Mouse (Mus musculus) heart, postnatal 25 days (tissue): ENCODE measurements around the gene Galt. TPM values are rescaled to one million over a fixed set of nuclear protein-coding genes. Genes with fewer than 3 reads are reported as not detected.
"Not testable (repeated sequence)": the region's sequence is repeated elsewhere in the genome, so short reads cannot be mapped to it uniquely, and the experiment has no call there.

ENCODE experiments used
- DNase-seq: peaks from one replicate; pipeline ENCODE4 v3.0.0; 2022; ENCODE audit warnings: low spot score
- intact Hi-C: fragments of 180-260 bp; cut with DNase I; formaldehyde crosslinking; loops from one replicate; pipeline ENCODE4 v1.15.1; 2025
- total RNA-seq, 2 experiments: library from RNA; stranded (reverse); gene quantifications; 2 replicates each; pipeline ENCODE4 v1.2.3; 2021

The Galt gene
- total RNA-seq, 2 experiments from 2014 or later, result 52.1 to 52.9 TPM

DNA sequence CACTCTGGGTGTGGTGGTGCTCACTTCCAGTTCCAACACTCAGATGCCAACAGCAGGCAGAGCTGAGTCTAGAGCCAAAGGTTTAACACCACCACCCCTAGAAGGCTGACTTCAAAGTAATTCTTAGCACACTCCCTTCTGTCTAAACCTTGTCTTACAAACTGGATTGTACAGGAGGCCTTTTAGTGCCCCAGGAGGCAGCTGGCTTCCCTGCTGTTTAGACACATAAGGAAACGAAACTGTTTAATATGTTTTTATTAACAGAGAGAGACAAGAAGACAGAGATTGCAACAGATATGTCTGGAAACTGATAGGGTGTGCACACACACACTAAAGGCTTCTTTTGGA, 16.8 kb upstream of the Galt start:
- no peak for DNase-seq
- intact Hi-C loops, result no loop called here

- intact Hi-C loops, result no loop called here
- no peak for DNase-seq
These were observed 15.8 kb upstream of the Galt start for GRCm38 (mm10) chr4:41739260-41739659.

- intact Hi-C loops, result no loop called here
These were observed 14.5 kb upstream of the Galt start for GRCm38 (mm10) chr4:41740380-41741157.

DNA sequence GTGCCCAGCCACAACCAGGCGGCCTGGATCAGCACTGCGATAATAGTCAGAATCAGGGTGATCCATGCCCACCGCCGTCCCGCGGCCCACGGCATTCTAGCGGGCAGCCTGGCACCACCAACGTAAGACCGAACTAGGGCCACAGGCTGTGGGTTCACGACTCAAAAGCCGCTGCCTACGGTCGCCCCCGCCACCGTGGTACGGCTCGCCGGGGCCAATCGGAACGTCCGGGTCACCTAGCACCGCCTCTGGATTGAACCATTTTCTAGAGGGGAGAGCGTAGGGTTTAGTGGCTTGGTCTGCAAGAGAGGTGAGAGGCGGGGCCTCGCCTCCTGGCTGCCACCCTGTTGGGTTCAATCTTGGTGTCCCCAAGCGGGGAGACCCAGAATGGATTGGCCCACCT, 13.9 kb upstream of the Galt start:
- peak; percentile 88 for DNase-seq
- intact Hi-C loops, result no loop called here

More at GRCm38 (mm10) chr4:41740380-41741157, 14.5 kb upstream of the Galt start:
- DNase-seq, result no peak

DNA sequence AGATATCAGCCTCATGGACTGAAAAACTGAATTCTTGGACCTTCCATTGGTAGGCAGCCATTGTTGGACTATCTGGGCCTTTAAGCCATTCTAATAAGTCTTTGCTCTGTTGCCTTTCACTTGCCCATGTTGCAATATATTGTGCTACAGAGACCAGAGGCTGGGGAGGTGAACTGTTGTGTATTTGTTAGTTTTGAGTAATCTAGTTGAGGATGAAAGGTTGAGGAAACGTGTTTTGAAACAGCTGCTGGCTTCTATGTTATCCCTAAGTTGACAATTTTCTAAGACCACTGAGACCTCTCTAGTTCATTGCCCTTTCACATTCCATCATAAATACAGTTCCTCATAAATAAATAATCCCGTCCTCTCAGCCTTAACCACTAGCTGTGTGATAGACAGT, 10.9 kb upstream of the Galt start:
- intact Hi-C loops, result no loop called here
- DNase-seq, result no peak

DNA sequence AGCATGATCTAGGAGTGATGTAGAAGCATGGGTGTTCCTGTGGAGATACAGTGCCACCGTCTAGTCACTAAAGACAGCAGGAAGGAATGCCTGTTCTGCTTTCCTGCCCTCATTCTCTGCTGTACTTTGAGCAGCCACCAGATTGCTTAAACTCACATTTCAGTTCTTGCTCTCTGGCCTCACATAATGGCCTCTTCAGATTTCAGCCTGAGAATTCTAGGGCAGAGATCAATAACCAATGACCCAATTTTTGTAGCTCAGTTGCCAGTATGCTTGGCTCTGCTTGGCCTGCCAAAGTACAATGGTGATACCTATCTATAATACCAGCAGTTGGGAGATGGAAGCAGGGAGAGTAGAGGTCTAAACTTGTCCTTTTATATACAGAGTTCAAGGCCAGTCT, 10.0 kb upstream of the Galt start:
- no peak for DNase-seq
- intact Hi-C loops, result no loop called here

DNA sequence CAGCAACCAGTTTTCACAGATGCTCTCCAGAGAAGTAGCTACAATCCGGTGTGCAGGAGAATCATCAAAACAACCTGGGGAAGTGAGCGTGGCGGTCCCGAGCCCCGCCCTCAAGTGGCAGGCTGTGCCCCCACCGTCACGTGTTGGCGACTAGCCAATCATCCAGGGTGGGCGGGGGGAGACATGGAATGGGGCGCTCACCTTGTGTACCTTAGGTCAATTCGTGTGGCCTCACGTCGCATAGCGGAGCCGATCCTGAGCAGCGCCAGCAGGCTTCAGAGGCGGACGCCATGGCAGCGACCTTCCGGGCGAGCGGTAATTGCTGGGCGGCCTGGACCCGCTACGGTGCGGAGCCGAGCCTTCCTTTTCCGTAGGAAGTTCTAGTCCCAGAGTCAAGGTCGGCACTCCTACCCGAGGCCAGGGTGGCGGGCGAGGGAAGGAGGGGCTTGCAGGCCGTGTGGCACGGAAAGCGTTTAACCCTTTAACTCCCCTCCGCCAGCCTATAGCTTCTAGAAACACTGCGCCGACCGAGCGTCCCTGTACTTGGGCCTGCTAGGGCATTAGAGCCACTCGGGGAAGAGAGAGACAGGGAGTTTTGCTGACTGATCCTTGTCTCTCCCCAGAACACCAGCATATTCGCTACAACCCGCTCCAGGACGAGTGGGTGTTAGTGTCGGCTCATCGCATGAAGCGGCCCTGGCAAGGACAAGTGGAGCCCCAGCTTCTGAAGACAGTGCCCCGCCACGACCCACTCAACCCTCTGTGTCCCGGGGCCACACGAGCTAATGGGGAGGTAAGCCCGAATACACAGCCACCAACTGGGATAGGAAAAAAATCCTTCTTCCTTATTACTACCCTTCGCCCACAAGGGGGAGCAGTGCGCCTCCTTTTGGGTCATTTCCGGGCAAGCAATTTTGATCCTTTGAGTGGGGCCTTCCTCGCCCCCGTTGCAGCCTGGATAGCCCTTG, 594 bp downstream of the Galt start, which contains the start of gene Sigmar1:
TSS of gene Sigmar1 (minus strand) at position 820 of the 968 bp plus-strand sequence.
- DNase-seq, result peak; percentile 74
- intact Hi-C loops, result loop anchor here (2.0 kb wide), 1 partner anchor 17 kb away; no protein-coding TSS in a partner anchor

DNA sequence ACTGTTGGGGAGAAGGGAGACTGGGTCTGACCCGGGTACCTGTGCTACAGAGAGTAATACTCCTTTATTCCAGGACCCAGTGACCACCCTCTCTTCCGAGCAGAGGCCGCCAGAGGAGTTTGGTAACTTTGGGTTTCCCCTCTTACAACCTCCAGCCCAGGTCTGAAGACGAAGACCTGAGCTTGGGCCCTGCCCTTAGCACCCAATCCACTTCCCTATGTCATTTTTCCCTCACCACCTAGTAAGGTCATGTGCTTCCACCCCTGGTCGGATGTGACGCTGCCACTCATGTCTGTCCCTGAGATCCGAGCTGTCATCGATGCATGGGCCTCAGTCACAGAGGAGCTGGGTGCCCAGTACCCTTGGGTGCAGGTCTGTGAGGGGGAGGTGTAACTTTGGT, 1.4 kb downstream of the Galt start:
- DNase-seq, result no peak
- intact Hi-C loops, result loop anchor here (2.0 kb wide), 1 partner anchor 16 kb away; no protein-coding TSS in a partner anchor

GRCm38 (mm10) chr4:41757321-41757720, 2.3 kb downstream of the Galt start:
- intact Hi-C loops, result loop anchor here (2.0 kb wide), 1 partner anchor 15 kb away; no protein-coding TSS in a partner anchor
- no peak for DNase-seq

GRCm38 (mm10) chr4:41758021-41758420, 3.0 kb downstream of the Galt start:
- intact Hi-C loops, result no loop called here
- no peak for DNase-seq

DNA sequence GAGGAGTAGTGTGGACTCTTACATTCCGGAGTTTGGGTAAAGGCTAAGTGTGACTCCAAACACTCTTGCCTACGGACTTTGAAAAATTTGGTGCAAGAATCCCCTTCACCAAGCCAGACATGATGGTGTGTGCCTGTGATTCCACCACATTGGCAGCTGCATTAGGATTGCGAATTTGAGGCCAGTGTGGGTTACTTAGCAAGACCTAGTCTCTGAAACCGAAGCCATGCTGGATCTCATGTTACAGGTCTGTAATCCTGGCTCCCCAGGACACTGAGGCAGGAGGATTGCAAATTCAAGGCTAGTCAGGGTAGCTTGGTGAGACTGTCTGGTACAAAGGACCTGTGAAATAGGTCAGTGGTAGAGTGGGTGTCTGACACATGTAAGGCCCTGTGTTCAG, 3.7 kb downstream of the Galt start:
- intact Hi-C loops, result no loop called here
- no peak for DNase-seq

DNA sequence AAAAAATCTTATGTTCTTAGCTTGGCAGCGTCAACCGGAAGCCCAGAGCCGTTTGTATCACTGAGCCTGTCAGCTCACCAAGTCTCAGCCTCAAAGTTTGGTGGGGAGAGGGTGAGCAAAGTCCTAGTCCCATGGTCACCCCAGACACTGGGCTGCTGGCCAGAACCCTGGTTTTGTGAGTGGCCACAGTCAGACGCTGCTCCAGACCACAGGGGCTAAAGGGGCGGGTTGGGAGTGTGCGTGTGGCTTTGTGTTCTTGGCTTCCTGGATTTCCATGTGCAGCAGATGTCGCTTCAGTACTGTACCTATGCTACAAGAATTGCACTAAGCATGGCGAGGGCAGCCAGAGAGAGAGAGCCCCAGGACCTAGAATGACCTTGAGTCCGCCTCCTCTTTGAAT, 4.2 kb downstream of the Galt start:
- DNase-seq, result no peak
- intact Hi-C loops, result no loop called here

DNA sequence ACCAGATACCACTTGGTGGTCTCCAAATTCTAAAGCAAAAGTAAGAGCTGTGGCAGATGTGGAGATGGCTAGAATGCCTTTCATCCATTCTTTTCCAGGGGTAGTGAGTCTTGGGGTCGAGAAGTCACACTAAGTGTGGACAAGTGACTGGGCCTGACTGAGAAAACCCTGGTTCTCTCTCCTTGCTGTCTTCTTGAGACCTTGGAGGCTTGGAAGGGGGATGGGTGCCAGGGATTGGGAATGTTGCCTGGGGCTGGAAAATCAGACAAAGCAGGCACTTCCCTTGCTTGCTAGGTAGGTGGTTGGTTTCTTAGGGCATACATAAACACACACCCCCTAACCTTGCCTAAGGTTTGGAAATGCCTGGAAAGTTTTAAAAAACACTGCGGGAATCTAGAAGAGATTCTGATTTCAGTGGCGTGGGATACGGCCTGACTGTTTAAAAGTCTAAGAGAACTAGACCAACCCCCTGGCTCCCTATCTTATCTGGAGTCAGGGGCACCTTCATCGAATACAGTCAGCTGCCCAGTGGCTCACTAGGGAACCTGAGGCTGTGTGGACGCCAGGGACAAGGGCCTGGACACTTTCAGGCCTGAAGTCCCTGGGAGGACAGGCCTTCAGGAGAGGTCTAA, 4.7 kb downstream of the Galt start:
- intact Hi-C loops, result no loop called here
- no peak for DNase-seq

GRCm38 (mm10) chr4:41760288-41760721, 5.3 kb downstream of the Galt start:
- intact Hi-C loops, result no loop called here
- peak; percentile 94 for DNase-seq

- intact Hi-C loops, result no loop called here
These were observed 5.9 kb downstream of the Galt start for GRCm38 (mm10) chr4:41760911-41761310.

DNA sequence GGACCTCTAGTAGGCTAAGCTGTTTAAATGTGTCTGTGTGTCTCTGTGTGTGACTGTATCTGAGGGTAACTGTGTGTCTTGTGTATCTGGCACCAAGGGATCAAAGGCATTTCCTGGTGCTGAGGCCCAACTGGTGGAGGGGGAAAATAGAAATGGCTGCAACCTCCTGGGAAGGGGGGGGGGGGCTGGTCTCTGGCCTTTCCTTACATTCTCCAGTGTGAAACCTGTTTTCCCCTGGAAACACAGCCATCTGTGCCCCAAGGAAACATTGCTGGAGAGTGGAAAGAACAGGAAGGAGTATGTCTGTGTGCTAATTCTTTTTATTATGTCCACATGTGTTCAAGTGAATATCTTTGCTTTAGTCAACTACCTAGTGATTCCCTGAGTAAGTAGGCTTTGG, 6.7 kb downstream of the Galt start:
- DNase-seq, result no peak
- intact Hi-C loops, result no loop called here

More at GRCm38 (mm10) chr4:41760911-41761310, 5.9 kb downstream of the Galt start:
- no peak for DNase-seq

DNA sequence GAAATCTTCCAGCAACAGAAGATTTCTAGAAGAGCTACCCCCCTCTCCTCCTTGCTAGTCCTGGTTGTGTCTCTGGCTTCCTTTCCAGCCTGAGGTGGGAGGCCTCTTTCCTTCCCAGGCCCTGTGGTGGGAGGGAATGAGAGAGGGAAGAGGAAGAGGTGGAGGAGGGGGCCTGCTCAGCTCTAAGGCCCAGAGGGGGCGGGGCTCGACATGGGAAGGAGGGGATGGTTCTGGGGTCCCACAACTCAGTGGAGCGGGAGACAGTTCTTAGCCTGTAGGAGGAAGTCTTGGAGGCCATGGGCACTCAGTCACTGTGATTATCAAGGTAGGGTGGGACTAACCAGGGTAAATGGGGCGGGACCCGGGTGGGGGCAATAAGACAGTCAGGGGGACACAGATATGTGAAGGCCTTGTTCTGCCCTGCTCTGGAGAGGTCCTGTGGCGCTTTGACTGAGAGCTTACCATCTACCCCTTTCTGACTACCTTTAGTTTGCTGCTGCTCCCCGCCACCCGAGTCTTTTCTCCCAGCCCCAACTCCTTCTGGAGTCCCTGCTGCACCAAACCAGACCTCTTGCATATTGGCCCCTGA, 7.2 kb downstream of the Galt start:
- intact Hi-C loops, result no loop called here

GRCm38 (mm10) chr4:41762688-41763114, 7.7 kb downstream of the Galt start:
- DNase-seq, result peak; percentile 65

More for the DNA sequence above, 7.2 kb downstream of the Galt start:
- DNase-seq, result no peak

DNA sequence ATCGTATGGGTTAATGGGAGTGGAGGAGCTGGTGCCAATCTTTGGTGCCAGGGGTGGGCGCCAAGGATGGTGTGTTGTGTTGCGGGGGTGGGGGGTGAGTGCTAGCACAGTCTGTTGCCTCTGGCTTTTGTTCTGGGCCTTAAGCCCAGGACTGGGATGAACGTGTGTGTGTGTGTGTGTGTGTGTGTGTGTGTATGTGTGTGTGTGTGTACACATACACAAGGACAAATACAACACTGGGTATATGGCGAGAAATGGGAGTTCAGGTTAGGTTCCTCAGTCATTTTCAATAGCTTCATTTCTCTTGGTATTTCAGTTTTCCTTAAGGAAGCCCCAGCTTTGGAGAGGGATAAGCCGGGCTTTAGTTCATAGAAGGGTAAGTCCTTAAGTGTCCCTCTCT, 8.1 kb downstream of the Galt start:
- intact Hi-C loops, DNase-seq: not testable (repeated sequence)

More at GRCm38 (mm10) chr4:41762688-41763114, 7.7 kb downstream of the Galt start:
- intact Hi-C loops, result not testable (repeated sequence)

GRCm38 (mm10) chr4:41767301-41767700, 12.3 kb downstream of the Galt start:
- DNase-seq, intact Hi-C loops: not testable (repeated sequence)
